Mouse (Mus musculus): ENCODE measurements around the gene Slamf9.

GRCm38 (mm10) chr1:172501371-172502144, 26.4 kb downstream of the Slamf9 start:
- no peak for TF ChIP-seq CTCF (IDR thresholded peaks at IDR 0.05; ENCODE audit: control insufficient read depth, insufficient read depth, insufficient replicate concordance, low read depth, low read length)
- no peak for TF ChIP-seq POLR2A (IDR thresholded peaks at IDR 0.05; ENCODE audit: control insufficient read depth, low read depth, low read length)
